Comparison of ENCODE assay signal across 8 mouse cellular contexts in the genomic region with DNA sequence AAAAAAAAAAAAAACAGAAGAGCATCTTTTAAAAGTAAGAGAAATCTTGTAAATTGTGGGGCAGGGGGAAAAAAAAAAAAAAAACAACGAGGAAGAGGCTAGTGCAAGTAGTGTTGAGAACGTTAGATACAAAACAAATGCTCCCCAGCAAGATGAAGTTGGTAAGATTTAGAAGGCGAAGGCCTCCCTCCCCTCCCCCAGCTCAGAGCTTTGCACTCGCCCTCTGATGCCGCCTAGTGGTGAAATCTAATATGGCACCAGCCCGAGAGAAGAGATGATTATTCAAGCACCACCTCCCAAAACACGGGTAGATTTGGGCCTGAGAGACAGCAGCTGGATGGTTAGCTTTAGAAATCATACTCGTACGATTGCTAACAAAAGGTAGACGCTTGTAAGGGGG. TPM values are rescaled to one million over a fixed set of nuclear protein-coding genes. Genes with fewer than 3 reads are reported as not detected.
DNase-seq lines count a peak whose midpoint lies in the region; ATAC-seq and TF ChIP-seq lines count a peak whose summit lies in the region.

No protein-coding gene starts in this region.

- TF ChIP-seq CTCF in cerebellum, adult 2 months (IDR thresholded peaks at IDR 0.05; ENCODE audit: borderline replicate concordance, insufficient read depth, low read depth, low read length) = peak; percentile 78

- H3K27me3 ChIP-seq in cerebellum, adult 2 months (ENCODE audit: control insufficient read depth, insufficient read depth, low read length) = no peaks in the 10 kb centered on the region
- H3K27me3 ChIP-seq in lung, embryonic 15.5 days = no peaks in the 10 kb centered on the region

- peak overlapping the region; percentile 31 for H3K4me2 ChIP-seq in lung, embryonic 15.5 days

- 3% methylated on average over 10 of the region's 10 CpGs for WGBS in cerebellum, adult 2 months
- WGBS in lung, embryonic 15.5 days = under 1% methylated on average over 10 of the region's 10 CpGs

- H3K4me3 ChIP-seq in cerebellum, adult 2 months (replicated peaks; ENCODE audit: insufficient read depth, low read depth, low read length) = no peak overlapping the region
- no peak overlapping the region for H3K4me3 ChIP-seq in lung, embryonic 15.5 days

- no peak overlapping the region for H3K9ac ChIP-seq in lung, embryonic 15.5 days

- DNase-seq in R1 (ENCODE audit: low read depth, low spot score) = peak; percentile 87
- DNase-seq in cerebellum, adult 2 months = peak; percentile 49 to 67
- DNase-seq in frontal cortex, adult 2 months (ENCODE audit: extremely low spot score in 1 of 2, low spot score in 1 of 2) = peak; percentile 87 to 98
- peak; percentile 85 to 92 for DNase-seq in heart, postnatal 36 days
- peak; percentile 84 to 95 for DNase-seq in layer of hippocampus, adult 18-20 months (ENCODE audit: low spot score in 2 of 2)
- DNase-seq in retina, adult 2 months (ENCODE audit: low read depth, low spot score) = peak; percentile 49
- peak; percentile 69 for DNase-seq in urinary bladder, postnatal 10 days (ENCODE audit: low spot score)

- H3K9me3 ChIP-seq in lung, embryonic 15.5 days = no peaks in the 10 kb centered on the region

- H3K4me1 ChIP-seq in cerebellum, adult 2 months (ENCODE audit: control insufficient read depth, insufficient read depth, low read length) = no peaks in the 10 kb centered on the region
- H3K4me1 ChIP-seq in lung, embryonic 15.5 days = peaks cover 8% of the 10 kb centered on the region

- intact Hi-C loops in heart, postnatal 36 days (cut with DNase I) = loop anchor here (1.0 to 5.0 kb wide), 2 partner anchors 246 to 442 kb away; no protein-coding TSS in a partner anchor

- ATAC-seq in lung, embryonic 15.5 days (ENCODE audit: borderline replicate concordance, extremely low read depth, low FRiP score, low TSS enrichment) = no peak; the same call in 1 of the 2 replicates

- no peak for TF ChIP-seq POLR2A in cerebellum, adult 2 months (IDR thresholded peaks at IDR 0.05; ENCODE audit: borderline replicate concordance, insufficient read depth, low read length)

- no peaks in the 10 kb centered on the region for H3K36me3 ChIP-seq in lung, embryonic 15.5 days

- peak overlapping the region; percentile 17; the same call in 1 of the 2 replicates for H3K27ac ChIP-seq in cerebellum, adult 2 months (ENCODE audit: insufficient read depth, low read length)
- no peak overlapping the region for H3K27ac ChIP-seq in lung, embryonic 15.5 days

RNA-seq across cellular contexts. Expression of gene Prickle2, which starts 22.1 kb away (rescaled TPM):
- 11.3 and 12.7 TPM in 2 replicates for polyA plus RNA-seq in cerebellum, adult 2 months (2012; rRNA removed)
- 53.5 and 57.3 TPM in 2 replicates for polyA plus RNA-seq in frontal cortex, adult 2 months (2012; rRNA removed)
- total RNA-seq in heart, postnatal 36 days (2021) = 1 to 10 TPM; 5.9 TPM
- total RNA-seq in layer of hippocampus, adult 18-20 months (2021) = 100 to 1,000 TPM; 196 to 215 TPM
- polyA plus RNA-seq in lung, embryonic 15.5 days (2015; fragmentation: Nextera tagmentation; extraction: Ambion mirVana) = 7.4 and 7.6 TPM in 2 replicates
